Mouse (Mus musculus): ENCODE results near the gene Exoc6.
"Not testable (repeated sequence)": the region's sequence is repeated elsewhere in the genome, so short reads cannot be mapped to it uniquely, and the experiment has no call there.

Exoc6 gene

DNA sequence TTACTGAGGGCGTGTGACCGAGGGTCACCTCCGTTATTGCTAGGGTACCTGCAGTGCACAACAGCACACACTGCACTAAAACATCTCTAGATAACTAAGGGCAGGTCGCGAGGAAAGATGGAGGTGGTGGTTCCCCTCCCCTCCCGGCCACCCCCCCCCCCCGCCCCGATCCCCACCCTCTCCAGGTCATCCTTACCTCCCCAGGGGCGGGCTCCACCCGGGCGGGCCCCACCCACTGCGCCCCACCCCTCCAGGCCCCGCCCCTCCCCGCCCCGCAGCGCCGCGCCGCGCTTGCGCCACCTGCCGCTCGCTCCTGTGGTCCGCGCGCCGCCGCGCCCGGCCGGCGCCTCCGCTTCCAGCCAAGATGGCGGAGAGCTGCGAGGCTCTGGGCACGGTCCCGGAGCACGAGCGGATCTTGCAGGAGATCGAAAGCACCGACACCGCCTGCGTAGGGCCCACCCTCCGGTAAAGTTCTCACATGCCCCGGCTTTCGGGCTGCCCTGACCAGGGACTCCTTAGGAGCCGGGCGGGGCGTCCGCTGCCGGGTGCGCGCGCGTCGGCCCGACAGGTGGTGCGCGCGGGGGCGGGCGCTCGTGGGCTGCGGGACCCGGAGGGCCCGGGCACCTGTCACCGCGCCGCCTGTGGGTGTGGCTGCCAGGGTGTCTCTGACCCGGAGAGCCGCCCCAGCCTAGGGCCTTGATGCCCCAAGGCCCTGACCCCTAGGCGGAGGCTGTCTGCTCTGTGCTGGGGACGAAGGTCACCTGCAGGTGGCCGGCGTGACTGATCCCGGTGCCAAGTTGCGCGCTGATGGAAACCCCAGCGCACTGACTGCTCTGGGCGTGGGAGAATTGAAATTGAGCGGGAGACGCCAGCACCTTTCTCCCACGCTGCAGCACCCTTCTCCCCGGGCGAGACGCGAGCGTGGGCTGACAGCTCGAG is at the start of gene Exoc6:
Gene Exoc6 (plus strand): TSS at position 318 of the 939 bp plus-strand sequence.
- in situ Hi-C loops (cut with MboI), result no loop called here

DNA sequence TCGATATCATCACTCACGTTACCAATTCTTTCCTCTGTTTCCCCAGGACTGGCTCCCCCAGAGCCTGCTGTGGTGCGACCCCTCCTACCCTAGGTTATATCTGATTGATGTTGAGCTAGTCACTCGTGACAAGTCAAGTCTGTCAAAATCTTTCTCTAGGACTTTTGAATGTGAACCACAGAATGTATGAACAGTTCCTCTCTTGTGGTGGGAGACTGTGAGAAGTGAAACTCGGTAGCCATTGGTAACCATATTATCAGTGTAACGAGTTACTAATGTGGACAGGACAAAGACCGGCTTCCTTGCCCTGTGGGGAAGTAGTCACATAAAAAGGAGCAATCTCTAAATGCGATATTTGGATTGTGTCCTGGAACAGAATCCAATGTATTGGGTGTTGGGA is 47.2 kb upstream of the Exoc6 start:
- in situ Hi-C loops (cut with MboI), result no loop called here

DNA sequence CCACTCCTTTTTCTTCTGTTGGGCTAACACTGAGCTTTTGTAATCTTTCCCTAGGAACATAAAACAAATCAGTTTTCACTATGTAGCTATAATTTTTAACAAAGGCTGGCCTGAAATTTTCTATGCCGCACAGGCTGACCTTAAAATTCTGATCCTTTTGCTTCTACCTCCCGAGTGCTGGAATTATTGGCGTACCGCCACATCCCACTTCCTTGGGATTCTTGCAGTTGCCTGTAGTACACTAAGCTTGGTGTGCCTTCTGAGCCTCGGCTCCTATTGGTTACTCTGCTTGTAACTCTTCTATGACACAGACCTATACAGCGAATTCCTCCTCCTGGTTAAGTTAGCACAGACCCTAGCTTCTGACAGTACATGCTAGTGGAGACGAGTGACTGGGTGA is 44.2 kb upstream of the Exoc6 start:
- in situ Hi-C loops (cut with MboI), result loop anchor here (5.0 kb wide), 1 partner anchor 74 kb away; the partner anchor contains the start of gene Hhex

DNA sequence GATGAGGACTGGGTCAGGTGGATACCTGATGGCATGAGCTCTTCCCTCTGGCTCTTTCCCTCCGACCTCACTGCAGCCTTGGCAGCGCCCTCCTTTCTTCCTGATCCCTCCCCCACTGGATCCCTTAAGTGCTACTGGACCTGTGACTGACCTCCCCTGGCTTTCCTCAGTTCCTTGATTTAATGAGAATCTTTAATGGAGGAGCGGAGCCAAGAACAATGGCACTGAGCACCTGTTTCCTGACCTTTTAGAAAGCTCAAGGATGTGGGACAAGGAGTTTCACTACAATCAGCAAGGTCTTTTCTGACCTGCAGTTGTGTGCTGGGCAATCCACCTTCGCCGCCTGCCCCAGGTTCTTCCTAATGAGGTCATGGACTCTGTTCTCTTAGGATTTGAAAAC is 43.6 kb upstream of the Exoc6 start:
- in situ Hi-C loops (cut with MboI), result loop anchor here (5.0 kb wide), 1 partner anchor 74 kb away; the partner anchor contains the start of gene Hhex

DNA sequence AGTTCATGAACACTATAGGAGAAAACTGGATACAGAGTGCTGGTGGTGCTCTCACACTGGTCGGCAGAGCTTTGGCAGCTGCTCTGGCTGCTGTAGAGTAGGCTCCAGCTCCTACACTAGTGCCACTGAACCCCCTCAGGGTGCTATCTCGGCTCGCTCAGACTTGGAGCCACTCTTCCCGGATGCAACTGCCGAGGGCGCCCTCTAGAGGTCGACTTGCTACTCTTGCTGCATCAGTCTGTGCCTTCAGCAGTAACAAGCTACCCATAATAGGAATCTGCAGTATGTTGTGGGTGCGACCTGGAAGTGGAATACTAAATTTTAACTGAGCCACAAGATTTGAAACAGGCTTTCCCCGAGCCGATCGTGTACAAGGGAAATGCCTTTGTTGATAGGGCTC is 40.5 kb upstream of the Exoc6 start:
- in situ Hi-C loops (cut with MboI), result loop anchor here (5.0 kb wide), 1 partner anchor 77 kb away; the partner anchor contains the start of gene Hhex

DNA sequence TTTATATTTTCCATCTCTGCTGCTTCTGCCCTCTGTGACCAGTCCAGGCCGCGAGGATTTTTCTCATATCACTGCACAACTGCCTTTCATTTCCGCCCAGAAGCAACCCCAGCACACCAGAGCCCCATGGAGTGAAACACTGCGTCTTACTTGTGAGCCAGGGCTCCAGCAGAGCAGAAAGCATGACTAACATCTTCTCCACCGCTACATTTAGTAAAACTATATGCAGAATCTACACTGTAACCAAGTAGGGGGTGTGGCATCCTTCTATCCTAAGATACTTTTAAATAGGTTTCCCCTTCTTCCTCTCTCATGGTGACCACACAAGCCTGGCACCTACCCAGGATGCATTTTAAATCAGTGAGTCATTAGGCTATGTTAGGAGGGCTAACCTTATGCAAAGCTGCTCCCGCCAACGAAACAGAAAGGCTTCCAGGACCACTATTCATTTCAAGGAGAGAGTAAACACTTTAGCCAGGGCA is 35.4 kb upstream of the Exoc6 start:
- in situ Hi-C loops (cut with MboI), result no loop called here

DNA sequence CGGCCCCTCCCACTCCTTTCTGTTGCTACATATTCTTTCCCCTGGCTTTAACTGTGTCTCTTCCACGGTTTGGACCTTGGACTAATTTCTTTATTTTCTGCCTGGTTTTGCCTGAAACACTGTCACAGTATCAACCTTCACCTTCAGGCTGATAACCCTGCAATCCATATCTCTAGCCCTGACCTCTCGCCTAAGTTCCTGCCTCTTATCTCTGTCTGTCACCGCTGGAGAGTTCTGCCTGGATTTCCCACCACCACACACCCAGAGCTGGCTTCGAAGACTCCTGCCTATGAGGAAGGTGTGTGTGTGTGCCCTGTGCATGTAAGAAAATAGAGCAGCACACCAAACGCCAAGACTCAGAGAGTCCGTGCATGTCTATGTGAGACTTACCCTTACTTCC is 32.8 kb upstream of the Exoc6 start:
- in situ Hi-C loops (cut with MboI), result no loop called here

DNA sequence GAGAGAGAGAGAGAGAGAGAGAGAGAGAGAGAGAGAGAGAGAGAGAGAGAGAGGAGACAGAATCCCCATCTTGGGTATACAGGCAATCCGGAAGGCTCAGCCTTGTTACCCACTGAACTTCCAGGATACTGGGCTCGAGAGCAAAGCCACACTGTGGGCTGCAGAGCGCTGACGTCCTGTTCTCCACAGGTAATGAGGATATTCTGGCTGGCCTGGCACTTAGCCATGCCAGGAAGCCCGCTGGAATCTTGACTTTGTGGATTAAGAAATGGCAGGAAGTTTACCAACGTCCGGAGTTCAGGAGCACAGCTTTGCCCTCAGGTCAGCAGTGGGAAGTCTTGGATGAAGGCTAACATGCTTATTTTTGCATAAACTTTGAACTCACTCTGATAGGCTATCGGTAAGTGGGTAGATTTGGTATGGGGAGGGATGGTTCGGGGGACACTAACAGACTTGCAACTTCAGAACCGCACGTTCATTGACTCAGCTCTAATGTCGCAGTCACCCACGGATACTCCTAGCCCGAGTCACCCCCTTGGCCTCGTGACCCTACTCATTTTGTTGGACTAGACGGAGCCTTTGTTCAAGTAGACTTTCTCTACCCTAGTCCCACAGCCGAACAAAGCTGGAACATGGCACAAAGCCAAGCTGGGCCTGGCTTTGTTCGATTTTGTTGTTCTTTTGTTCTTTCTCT is 29.3 kb upstream of the Exoc6 start:
- in situ Hi-C loops (cut with MboI), result no loop called here

DNA sequence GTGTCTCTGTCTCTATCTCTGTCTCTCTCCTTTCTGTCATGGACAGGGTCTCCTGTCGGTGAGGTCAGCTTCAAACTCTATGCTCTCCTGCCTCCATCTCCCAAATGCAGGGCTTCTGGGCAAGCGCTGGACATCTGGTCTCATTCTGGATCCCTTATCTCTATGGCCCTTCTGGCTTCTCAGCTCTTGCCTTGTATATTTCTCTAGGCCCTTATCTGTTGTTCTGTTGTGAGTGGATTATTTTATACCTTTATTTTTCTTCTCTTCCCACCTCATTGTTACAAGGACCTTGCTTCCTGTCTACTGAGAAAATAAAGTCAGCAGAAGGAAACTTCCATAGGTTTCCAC is 28.8 kb upstream of the Exoc6 start:
- in situ Hi-C loops (cut with MboI), result no loop called here

DNA sequence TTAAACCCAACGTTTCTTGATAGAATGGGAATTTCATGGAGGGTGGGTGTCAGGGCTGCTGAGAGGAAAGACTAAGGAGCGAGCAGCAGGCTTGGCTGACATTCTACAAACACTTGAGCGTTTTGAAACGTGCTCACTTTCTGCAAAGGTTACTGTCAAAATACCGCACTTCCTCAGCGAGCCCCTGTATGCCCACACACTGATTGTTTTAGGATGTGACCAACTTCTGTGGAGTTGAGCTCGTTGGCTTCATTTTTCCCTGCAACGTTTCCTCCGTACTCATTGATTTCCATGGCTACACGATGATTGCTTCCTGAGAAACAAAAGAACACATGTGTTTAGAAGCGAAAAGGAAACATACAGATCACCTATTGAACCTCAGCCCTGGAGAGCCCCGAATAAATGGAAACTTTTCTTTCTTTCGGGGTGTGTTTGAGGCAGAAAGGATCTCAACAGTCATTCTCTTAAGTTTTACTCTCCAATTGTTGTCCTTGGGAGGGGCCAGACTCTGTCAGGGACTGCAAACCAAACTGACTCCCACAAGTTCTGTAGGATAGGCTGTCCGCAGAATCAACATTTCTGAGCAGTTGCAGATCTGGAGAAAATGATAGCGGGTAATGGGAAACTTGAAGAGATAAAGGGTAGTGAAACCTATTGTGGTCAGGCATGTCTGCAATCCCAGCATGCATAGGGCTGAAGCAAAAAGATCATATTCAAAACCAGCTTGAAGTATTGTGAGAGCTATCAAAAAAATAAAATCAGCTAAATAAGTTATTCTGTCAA is 26.7 kb upstream of the Exoc6 start:
- in situ Hi-C loops (cut with MboI), result no loop called here

DNA sequence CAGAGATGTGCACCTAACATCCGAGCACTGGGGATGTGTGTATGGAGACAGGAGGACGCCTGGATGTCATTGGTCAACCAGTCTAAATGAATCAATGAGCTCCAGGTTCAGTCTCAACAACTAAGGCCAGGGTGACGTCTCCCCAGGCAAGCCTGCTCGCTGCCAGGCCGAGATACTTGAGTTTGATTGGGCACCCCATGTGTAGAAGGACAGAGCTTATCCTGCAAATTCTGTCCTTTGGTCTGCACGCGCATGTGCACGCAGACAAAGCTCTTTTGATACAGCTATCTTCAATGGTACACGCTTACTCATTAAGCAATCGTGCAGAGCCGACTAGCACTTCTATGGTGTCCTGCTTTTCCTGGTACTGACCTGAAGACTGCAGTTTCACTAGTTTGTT is 24.3 kb upstream of the Exoc6 start:
- in situ Hi-C loops (cut with MboI), result no loop called here

DNA sequence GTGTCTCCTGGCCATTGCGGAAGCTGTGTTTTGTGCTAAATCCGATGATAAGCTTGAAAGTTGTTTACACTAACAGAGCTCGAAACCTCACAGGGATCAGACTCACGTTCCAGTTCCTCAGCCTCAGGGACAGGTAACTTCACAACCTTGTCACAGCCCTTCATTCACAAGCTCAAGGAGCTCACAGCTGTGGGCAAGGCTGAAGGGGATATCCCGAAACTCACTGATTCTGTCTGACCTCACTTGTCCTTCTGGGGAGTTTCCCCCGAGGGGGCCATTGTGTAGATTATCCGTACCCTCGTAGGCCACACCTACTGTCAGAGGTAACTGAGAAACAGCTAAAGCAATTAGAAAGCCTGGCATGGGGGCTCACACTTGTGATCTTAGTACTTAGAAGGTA is 23.4 kb upstream of the Exoc6 start:
- in situ Hi-C loops (cut with MboI), result no loop called here

DNA sequence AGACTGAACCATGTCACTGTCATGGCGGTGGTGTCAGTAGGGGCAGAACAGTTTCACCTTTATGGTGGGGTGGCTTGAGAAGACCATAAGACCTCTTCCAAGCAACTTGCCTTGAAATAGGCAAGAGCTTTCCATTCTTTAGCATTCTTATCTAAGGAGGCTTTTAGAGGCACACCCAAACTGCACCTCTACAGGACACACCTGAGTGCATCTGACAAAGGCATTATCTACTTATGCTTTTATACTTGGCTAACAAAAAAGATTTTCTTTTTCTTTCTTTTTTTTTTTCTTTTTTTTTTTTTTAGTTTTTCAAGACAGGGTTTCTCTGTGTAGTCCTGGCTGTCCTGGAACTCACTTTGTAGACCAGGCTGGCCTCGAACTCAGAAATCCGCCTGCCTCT is 22.5 kb upstream of the Exoc6 start:
- in situ Hi-C loops (cut with MboI), result not testable (repeated sequence)

DNA sequence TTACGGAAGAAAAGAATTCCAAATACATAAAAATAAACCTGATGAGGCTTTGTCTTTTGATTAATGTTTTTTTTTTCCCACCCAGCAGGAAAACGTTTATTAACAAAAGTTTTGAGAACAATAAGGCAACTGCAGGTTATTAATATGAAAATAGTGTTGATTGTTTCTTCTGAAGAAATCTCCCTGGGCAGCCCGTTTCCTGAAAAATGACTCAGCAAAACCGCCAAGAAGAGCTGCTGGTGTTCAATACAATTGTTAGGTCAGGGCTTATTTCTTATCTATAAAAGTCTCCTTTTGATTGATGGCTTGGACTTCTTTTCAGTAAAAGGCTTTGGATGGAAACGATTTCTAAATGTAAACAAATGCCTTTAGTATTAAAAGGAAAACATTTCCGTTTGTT is 21.6 kb upstream of the Exoc6 start:
- in situ Hi-C loops (cut with MboI), result no loop called here

DNA sequence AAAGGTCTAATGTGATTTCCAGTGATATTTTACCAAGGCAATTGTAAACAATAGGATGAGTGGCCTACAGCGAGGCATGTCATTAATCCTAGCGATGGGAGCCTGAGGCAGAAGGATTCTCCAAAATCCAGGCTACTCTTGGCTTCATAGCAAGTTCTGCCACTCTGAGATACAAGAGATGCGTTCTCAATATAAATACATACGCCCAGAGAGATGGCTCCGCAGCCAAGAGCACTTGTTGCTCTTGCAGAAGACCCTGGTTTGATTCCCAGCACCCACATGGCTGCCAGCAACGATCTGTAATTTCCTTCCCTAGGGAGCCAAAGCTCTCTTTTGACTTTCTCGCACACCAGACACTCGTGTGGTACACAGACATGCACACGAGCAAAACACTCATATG is 20.9 kb upstream of the Exoc6 start:
- in situ Hi-C loops (cut with MboI), result no loop called here

DNA sequence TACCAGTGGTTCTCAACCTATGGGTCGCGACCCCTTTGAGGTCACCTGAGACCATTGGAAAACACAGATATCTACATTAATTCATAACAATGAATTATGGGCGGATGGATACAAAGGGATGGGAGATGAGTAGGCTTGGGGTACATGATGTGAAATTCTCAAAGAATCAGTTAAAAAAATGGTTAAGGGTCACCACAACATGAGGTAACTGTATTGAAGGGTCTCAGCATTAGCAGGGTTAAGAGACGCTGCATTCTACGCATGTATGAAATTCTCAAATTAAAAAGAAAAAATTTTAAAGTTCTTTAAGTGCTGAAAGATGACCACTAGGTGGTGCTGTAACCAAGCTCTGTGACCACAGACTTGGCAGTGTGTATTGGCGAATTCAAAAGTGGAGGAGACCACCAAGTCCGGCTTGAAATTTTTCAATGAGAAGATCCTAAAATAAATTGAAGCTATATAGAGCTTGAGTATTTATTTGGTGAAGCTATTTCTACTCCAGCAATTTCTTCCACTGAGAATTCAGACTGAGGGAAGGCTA is 20.2 kb upstream of the Exoc6 start:
- in situ Hi-C loops (cut with MboI), result no loop called here

DNA sequence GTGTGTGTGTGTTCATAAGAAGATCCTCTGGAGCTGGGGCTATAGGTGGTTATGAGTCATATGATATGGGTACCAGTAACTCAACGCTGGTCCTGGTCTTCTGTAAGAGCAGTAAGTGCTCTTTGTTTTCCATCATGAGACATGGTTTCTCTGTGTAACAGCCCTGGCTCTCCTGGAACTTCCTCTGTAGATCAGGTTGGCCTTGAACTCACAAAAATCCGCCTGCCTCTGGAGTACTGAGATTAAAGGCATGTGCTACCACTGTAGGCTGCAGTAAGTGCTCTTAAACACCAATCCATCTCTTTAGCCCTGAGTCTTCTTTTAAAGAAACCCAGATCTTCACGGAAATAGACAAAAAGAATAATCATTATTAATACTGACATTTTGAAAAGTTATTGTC is 19.6 kb upstream of the Exoc6 start:
- in situ Hi-C loops (cut with MboI), result no loop called here

DNA sequence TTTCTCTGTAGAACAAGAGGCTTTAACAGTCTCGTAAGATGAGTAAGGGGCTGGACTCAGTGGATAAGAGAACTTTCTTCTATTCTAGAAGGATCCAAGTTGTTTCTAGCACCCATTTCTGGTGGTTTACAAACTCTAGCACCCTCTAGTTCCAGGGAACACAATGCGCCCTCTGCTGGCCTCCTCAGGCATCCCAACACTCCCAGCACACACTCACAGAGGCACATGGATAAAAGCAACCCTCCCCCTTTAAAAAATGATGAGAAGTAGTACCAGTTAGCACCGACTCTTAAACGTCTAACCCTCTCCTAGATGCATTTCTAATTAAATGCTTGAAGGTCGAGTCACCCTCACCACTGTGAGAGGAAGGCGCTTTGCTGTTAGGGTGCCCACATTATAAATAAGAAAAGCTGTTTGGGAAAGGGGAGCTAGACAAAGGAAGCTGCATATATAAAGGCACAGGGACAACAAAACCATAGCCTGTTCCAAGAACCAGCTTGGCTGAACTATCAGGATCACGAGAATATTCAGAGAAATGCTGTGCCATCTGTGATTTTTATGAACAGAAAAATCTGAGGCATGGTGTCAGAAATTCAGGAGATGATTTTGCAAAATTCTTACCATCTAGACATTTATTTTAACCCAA is 18.9 kb upstream of the Exoc6 start:
- in situ Hi-C loops (cut with MboI), result no loop called here

DNA sequence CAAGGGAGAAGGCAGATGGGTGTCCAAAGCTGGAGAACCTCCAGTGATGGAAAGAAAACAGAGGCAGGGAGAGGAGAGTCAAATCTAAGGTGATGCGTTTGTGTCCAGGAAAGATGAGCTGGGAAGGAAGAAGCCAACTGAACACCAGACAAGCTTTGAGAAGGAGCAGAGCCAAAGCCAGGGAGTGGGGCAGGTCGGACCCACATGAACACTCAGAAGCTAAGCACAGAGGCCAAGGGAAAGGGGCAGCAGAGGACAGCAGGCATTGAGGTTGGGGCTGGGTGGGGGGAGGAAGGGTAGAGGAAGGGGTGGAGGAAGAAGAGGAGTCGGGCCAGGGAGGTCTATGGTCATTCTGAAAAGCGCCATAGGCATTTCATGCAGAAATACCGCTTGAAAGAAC is 17.0 kb upstream of the Exoc6 start:
- in situ Hi-C loops (cut with MboI), result no loop called here

DNA sequence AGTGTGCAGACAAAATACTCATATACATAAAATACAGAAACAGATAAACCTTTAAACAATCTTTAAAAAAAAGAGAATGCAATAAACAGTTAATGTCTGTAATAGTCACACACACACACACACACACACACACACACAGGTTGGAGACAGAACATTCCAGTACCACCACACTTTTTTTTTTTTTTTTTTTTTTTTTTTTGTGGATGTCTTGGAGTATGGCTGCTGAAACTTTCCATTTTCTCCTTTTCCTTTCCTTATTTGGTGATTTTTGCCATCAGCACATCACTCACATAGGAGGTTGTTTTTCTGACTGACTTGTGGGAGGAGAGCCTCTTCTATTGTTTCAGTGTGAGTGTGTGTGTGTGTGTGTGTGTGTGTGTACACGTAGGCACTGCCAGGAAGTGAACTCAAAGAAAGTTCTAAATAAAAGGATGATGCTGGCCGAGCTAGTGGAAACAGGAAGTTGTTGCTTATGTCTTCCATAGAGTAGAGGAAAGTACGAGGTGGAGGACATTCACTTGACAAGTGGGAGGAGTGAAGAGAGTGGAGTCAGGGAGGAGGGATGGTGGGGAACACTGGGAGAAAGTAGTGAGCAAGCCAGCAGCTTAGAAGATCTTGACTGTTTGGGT is 15.4 kb upstream of the Exoc6 start:
- in situ Hi-C loops (cut with MboI), result no loop called here

DNA sequence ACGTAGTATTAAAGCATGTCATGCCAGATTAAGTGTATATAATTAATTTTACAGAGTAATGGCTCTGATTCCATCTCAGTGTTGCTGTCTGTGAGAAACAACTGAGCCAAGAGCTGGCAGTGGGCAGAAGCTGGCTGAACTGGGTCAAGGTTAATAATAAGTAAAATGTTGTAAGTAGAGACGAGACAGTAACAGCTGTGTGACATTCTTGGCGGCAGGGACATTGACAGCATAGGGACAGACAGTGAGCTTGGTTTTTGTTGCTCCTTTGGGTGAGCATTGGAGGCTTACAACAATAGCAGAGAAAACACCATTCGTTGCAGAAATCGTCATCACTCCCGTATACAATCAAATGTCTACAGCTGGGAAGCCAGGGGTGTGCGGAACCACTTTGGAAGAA is 13.8 kb upstream of the Exoc6 start:
- in situ Hi-C loops (cut with MboI), result no loop called here

All from mature B cell (primary cell).